Mouse (Mus musculus) erythroblast, adult 5-6 weeks (primary cell): ENCODE results near the gene Olfr945. TPM values are rescaled to one million over a fixed set of nuclear protein-coding genes. Genes with fewer than 3 reads are reported as not detected.

Experiments
- ATAC-seq: replicated peaks from 2 replicates; pipeline ENCODE4 v1.8.0; 2016; ENCODE audit warnings: moderate number of reproducible peaks, mild to moderate bottlenecking, moderate TSS enrichment, inconsistent platforms; ENCODE audit not compliant: poor library complexity, low FRiP score, severe bottlenecking
- total RNA-seq, 2 experiments: library from RNA; stranded (forward) in 1 of 2; stranded (reverse) in 1 of 2; fragments of 150-400 nt in 1 of 2; fragments of 200-764, 138-1000 nt in 1 of 2; gene quantifications; 2 replicates each; pipeline versions ENCODE4 v1.2.3 to v1.2.4; 2015 to 2017; ENCODE audit warnings: low replicate concordance in 2 of 2

Olfr945 gene
- not detected in 2 replicates for total RNA-seq (2015; ENCODE audit: low replicate concordance)
- total RNA-seq (2017; ENCODE audit: low replicate concordance) = not detected in 2 replicates

DNA sequence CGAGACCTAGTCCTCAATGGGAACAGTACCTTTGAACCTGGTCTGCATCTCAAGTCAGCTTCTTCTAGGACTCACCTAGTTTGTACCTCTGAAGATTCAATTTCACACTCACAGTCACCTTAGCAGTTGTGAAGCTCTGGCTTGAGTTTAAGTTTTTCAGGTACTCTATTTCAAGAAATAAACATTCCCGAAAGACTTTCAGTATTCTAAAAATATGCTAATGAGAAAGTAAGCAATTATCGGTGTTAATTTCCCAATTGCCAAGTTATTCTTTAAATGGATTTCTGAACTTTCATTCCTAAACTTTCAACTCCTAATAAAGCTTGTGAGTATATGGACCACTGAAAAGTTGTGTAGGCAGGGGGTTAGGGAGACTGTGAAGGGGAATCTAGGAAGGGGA lies at the start of gene Olfr945:
Gene Olfr945, minus strand, starts transcription at position 101 of the 400 bp plus-strand sequence.
- ATAC-seq = no peak

DNA sequence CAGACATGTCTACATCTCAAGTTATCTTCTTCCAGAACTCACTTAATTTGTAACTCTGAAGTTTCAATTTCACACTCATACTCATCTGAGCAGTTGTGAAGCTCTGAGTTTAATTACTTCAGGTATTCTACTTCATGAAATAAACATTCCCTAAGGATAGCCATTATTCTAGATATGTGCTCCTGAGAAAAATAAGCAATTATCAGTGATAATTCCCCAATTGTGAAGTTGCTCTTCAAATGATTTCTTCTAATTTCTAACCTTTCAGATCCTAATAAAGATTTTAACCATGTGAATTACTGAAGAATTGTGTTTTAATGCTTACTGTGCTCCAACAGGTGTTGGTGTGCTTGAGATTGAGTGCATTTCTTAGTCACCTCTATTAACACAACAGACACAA lies 49.3 kb upstream of the Olfr945 start, which contains the start of gene Olfr948:
Gene Olfr948, minus strand, starts transcription at position 101 of the 400 bp plus-strand sequence.
- ATAC-seq = no peak

DNA sequence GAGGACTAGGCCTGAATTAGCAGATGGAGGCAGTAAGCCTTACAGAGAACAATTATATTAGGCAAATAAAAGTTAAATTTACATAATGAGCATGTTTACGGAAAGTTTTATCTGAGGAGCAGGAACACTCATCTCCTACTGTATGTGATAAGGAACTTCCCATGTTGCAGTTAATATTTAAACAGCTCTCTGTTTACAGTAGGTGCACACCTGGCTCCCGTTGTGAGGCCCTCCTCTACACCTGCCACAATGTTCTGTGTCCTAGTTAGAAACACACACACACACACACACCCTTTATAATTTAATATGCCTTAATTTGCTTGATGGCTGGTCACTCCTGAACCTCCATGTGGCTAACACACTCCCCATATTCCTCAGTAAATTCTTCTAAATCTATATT lies 10.5 kb upstream of the Olfr945 start:
- ATAC-seq = no peak

DNA sequence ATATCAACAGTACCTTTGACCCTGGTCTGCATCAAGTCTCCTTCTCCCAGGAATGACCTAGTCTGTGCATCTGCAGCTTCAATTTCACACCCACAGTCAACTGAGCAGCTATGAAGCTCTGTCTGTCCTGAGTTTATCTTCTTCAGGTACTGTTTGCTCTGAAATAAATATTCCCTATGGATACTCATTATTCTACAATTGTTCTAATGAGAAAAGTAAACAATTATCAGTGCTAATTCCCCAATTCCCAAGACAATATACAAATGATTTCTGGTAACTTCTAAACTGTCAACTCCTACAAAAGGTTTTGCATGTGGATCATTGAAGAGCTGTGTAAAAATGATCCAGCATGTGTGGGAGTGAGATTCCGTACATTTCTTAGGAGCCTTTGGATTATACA lies 26.7 kb downstream of the Olfr945 start, which contains the start of gene Olfr1537:
Gene Olfr1537, minus strand, starts transcription at position 101 of the 400 bp plus-strand sequence.
- ATAC-seq = no peak

Other genes starting within 250 kb of the Olfr945 start
- gene Olfr937, start 211.9 kb downstream of the Olfr945 start, total RNA-seq (2015; ENCODE audit: low replicate concordance) = not detected in 2 replicates
- not detected in 2 replicates for gene Olfr937, start 211.9 kb downstream of the Olfr945 start, total RNA-seq (2017; ENCODE audit: low replicate concordance)
- not detected in 2 replicates for gene Olfr938, start 197.9 kb downstream of the Olfr945 start, total RNA-seq (2015; ENCODE audit: low replicate concordance)
- gene Olfr938, start 197.9 kb downstream of the Olfr945 start, total RNA-seq (2017; ENCODE audit: low replicate concordance) = not detected in 2 replicates
- not detected in 2 replicates for gene Olfr27, start 148.7 kb downstream of the Olfr945 start, total RNA-seq (2015; ENCODE audit: low replicate concordance)
- not detected in 2 replicates for gene Olfr27, start 148.7 kb downstream of the Olfr945 start, total RNA-seq (2017; ENCODE audit: low replicate concordance)
- gene Olfr943, start 110.5 kb downstream of the Olfr945 start, total RNA-seq (2015; ENCODE audit: low replicate concordance) = not detected in 2 replicates
- under 0.01 TPM in 1 of 2 replicates, not detected in the other for gene Olfr943, start 110.5 kb downstream of the Olfr945 start, total RNA-seq (2017; ENCODE audit: low replicate concordance)
- not detected in 2 replicates for gene Olfr944, start 74.9 kb downstream of the Olfr945 start, total RNA-seq (2015; ENCODE audit: low replicate concordance)
- gene Olfr944, start 74.9 kb downstream of the Olfr945 start, total RNA-seq (2017; ENCODE audit: low replicate concordance) = not detected in 2 replicates
- gene Olfr1537, start 26.8 kb downstream of the Olfr945 start, total RNA-seq (2015; ENCODE audit: low replicate concordance) = not detected in 2 replicates
- not detected in 2 replicates for gene Olfr1537, start 26.8 kb downstream of the Olfr945 start, total RNA-seq (2017; ENCODE audit: low replicate concordance)
- gene Olfr948, start 49.2 kb upstream of the Olfr945 start, total RNA-seq (2015; ENCODE audit: low replicate concordance) = not detected in 2 replicates
- not detected in 2 replicates for gene Olfr948, start 49.2 kb upstream of the Olfr945 start, total RNA-seq (2017; ENCODE audit: low replicate concordance)
- not detected in 2 replicates for gene Olfr951, start 110.6 kb upstream of the Olfr945 start, total RNA-seq (2015; ENCODE audit: low replicate concordance)
- gene Olfr951, start 110.6 kb upstream of the Olfr945 start, total RNA-seq (2017; ENCODE audit: low replicate concordance) = not detected in 2 replicates
- not detected in 2 replicates for gene Olfr952, start 150.3 kb upstream of the Olfr945 start, total RNA-seq (2015; ENCODE audit: low replicate concordance)
- gene Olfr952, start 150.3 kb upstream of the Olfr945 start, total RNA-seq (2017; ENCODE audit: low replicate concordance) = not detected in 2 replicates
- not detected in 2 replicates for gene Olfr954, start 179.9 kb upstream of the Olfr945 start, total RNA-seq (2015; ENCODE audit: low replicate concordance)
- 0.70 TPM in 1 of 2 replicates, not detected in the other for gene Olfr954, start 179.9 kb upstream of the Olfr945 start, total RNA-seq (2017; ENCODE audit: low replicate concordance)
- not detected in 2 replicates for gene Olfr955, start 195.1 kb upstream of the Olfr945 start, total RNA-seq (2015; ENCODE audit: low replicate concordance)
- not detected in 2 replicates for gene Olfr955, start 195.1 kb upstream of the Olfr945 start, total RNA-seq (2017; ENCODE audit: low replicate concordance)
- not detected in 2 replicates for gene Olfr44, start 217.2 kb upstream of the Olfr945 start, total RNA-seq (2015; ENCODE audit: low replicate concordance)
- not detected in 2 replicates for gene Olfr44, start 217.2 kb upstream of the Olfr945 start, total RNA-seq (2017; ENCODE audit: low replicate concordance)
- gene Olfr957, start 239.0 kb upstream of the Olfr945 start, total RNA-seq (2015; ENCODE audit: low replicate concordance) = not detected in 2 replicates
- gene Olfr957, start 239.0 kb upstream of the Olfr945 start, total RNA-seq (2017; ENCODE audit: low replicate concordance) = not detected in 2 replicates